7 mouse cellular contexts compared by ENCODE assay signal in genomic region chr7:72239782-72240493, GRCm38 (mm10).
DNase-seq lines count a peak whose midpoint lies in the region; ATAC-seq and TF ChIP-seq lines count a peak whose summit lies in the region.

No protein-coding gene starts in this region.

- TF ChIP-seq POLR2A in MEL (IDR thresholded peaks at IDR 0.05; ENCODE audit: control insufficient read depth in 1 of 2, insufficient read depth in 1 of 2, low read depth in 1 of 2, low read length in 2 of 2, poor library complexity in 1 of 2): no peak

- peak; percentile 61 for TF ChIP-seq RAD21 in MEL (IDR thresholded peaks at IDR 0.05; ENCODE audit: low read depth, low read length)

- H3K4me2 ChIP-seq in midbrain, embryonic 11.5 days: no peak overlapping the region
- no peak overlapping the region for H3K4me2 ChIP-seq in midbrain, embryonic 13.5 days (replicated peaks)
- no peak overlapping the region for H3K4me2 ChIP-seq in hindbrain, embryonic 11.5 days (replicated peaks; ENCODE audit: low read depth, low read length)

- no peak for TF ChIP-seq EP300 in MEL (IDR thresholded peaks at IDR 0.05; ENCODE audit: low read depth in 1 of 2, low read length in 2 of 2)

- no peaks in the 10 kb centered on the region for H3K27me3 ChIP-seq in midbrain, embryonic 11.5 days (ENCODE audit: control insufficient read depth, insufficient read depth, low read length)
- no peaks in the 10 kb centered on the region for H3K27me3 ChIP-seq in midbrain, embryonic 13.5 days
- H3K27me3 ChIP-seq in MEL (ENCODE audit: control insufficient read depth in 1 of 2, insufficient read depth in 2 of 2, low read length in 2 of 2): no peaks in the 10 kb centered on the region
- H3K27me3 ChIP-seq in hindbrain, embryonic 11.5 days (ENCODE audit: control insufficient read depth, insufficient read depth, low read length): no peaks in the 10 kb centered on the region

- H3K36me3 ChIP-seq in midbrain, embryonic 11.5 days (ENCODE audit: control insufficient read depth, insufficient read depth, low read length): no peaks in the 10 kb centered on the region
- H3K36me3 ChIP-seq in midbrain, embryonic 13.5 days: no peaks in the 10 kb centered on the region
- no peaks in the 10 kb centered on the region for H3K36me3 ChIP-seq in MEL (ENCODE audit: control insufficient read depth in 1 of 2, insufficient read depth in 2 of 2, low read length in 2 of 2)
- H3K36me3 ChIP-seq in hindbrain, embryonic 11.5 days (ENCODE audit: control insufficient read depth, insufficient read depth, low read length): no peaks in the 10 kb centered on the region

- no peak overlapping the region for H3K4me3 ChIP-seq in midbrain, embryonic 11.5 days (ENCODE audit: low read depth, low read length)
- no peak overlapping the region for H3K4me3 ChIP-seq in midbrain, embryonic 13.5 days (replicated peaks)
- H3K4me3 ChIP-seq in MEL (ENCODE audit: control insufficient read depth in 1 of 2, insufficient read depth in 1 of 2, low read depth in 2 of 2, low read length in 2 of 2): no peak overlapping the region
- H3K4me3 ChIP-seq in hindbrain, embryonic 11.5 days (ENCODE audit: low read depth, low read length): no peak overlapping the region

- 28% methylated on average over 3 of the region's 3 CpGs for WGBS in midbrain, embryonic 11.5 days
- 33% methylated on average over 3 of the region's 3 CpGs for WGBS in midbrain, embryonic 13.5 days
- whole genome bisulfite sequencing in hindbrain, embryonic 11.5 days: 34% methylated on average over 3 of the region's 3 CpGs

- no peak overlapping the region for H3K9ac ChIP-seq in midbrain, embryonic 11.5 days (ENCODE audit: low read length)
- no peak overlapping the region for H3K9ac ChIP-seq in midbrain, embryonic 13.5 days (replicated peaks)
- no peak overlapping the region for H3K9ac ChIP-seq in MEL (ENCODE audit: control insufficient read depth, low read depth, low read length, poor library complexity, severe bottlenecking)
- H3K9ac ChIP-seq in hindbrain, embryonic 11.5 days (ENCODE audit: low read depth, low read length): no peak overlapping the region

- intact Hi-C loops in left cerebral cortex, postnatal 14 days (cut with DNase I): loop anchor here (1.0 kb wide), 1 partner anchor 122 kb away; no protein-coding TSS in a partner anchor

- ATAC-seq in midbrain, embryonic 11.5 days (ENCODE audit: low FRiP score): peak; percentile 33; the same call in 1 of the 2 replicates
- no peak for ATAC-seq in midbrain, embryonic 13.5 days
- no peak for ATAC-seq in hindbrain, embryonic 11.5 days (ENCODE audit: low FRiP score)
- ATAC-seq in neutrophil, adult 5-6 weeks (ENCODE audit: extremely low read depth, insufficient number of reproducible peaks, low FRiP score, poor library complexity, severe bottlenecking): peak; percentile 91

- peak; percentile 93 for DNase-seq in midbrain, embryonic 11.5 days (ENCODE audit: low spot score, missing footprints)
- peak; percentile 35 for DNase-seq in MEL (ENCODE audit: low read depth, low spot score)
- DNase-seq in cerebellum, postnatal 36 days: peak; percentile 3 to 22
- DNase-seq in hindbrain, embryonic 11.5 days (ENCODE audit: low spot score): peak; percentile 75
- DNase-seq in left cerebral cortex, postnatal 14 days (ENCODE audit: low spot score in 2 of 2): peak; percentile 71 to 72

- no peaks in the 10 kb centered on the region for H3K79me2 ChIP-seq in MEL (ENCODE audit: control insufficient read depth, insufficient read depth, low read length, poor library complexity)

- H3K4me1 ChIP-seq in midbrain, embryonic 11.5 days (ENCODE audit: control insufficient read depth, insufficient read depth, low read length): no peaks in the 10 kb centered on the region
- H3K4me1 ChIP-seq in midbrain, embryonic 13.5 days (replicated peaks): no peaks in the 10 kb centered on the region
- H3K4me1 ChIP-seq in MEL (ENCODE audit: control insufficient read depth in 1 of 2, insufficient read depth in 2 of 2, low read length in 2 of 2): no peaks in the 10 kb centered on the region
- no peaks in the 10 kb centered on the region for H3K4me1 ChIP-seq in hindbrain, embryonic 11.5 days (replicated peaks; ENCODE audit: control insufficient read depth, insufficient read depth, low read length)

- no peak overlapping the region for H3K27ac ChIP-seq in midbrain, embryonic 11.5 days (ENCODE audit: low read depth, low read length)
- H3K27ac ChIP-seq in midbrain, embryonic 13.5 days: no peak overlapping the region
- no peak overlapping the region for H3K27ac ChIP-seq in MEL (ENCODE audit: control insufficient read depth, low read depth, low read length)
- no peak overlapping the region for H3K27ac ChIP-seq in hindbrain, embryonic 11.5 days (ENCODE audit: low read depth, low read length)

- H3K9me3 ChIP-seq in midbrain, embryonic 11.5 days (ENCODE audit: control insufficient read depth, low read length): no peaks in the 10 kb centered on the region
- H3K9me3 ChIP-seq in midbrain, embryonic 13.5 days: no peaks in the 10 kb centered on the region
- no peaks in the 10 kb centered on the region for H3K9me3 ChIP-seq in MEL (replicated peaks; ENCODE audit: insufficient read depth, low read length)
- H3K9me3 ChIP-seq in hindbrain, embryonic 11.5 days (ENCODE audit: control insufficient read depth, low read length): no peaks in the 10 kb centered on the region

- TF ChIP-seq CTCF in MEL (IDR thresholded peaks at IDR 0.05 in 2 of 3, conservative IDR thresholded peaks at IDR 0.05 in 1 of 3; ENCODE audit: control insufficient read depth in 1 of 3, insufficient read depth in 1 of 3, low read depth in 2 of 3, low read length in 3 of 3, poor library complexity in 1 of 3, severe bottlenecking in 1 of 3): peak; percentile 48 to 86 (median 56)

TF ChIP-seq in MEL, 35 proteins besides CTCF, POLR2A, EP300 and RAD21:
- no peak for TF ChIP-seq MAX (IDR thresholded peaks at IDR 0.05; ENCODE audit: low read length)
- peak; percentile 55 for TF ChIP-seq SMC3 (IDR thresholded peaks at IDR 0.05; ENCODE audit: low read depth, low read length)
- TF ChIP-seq MYB (IDR thresholded peaks at IDR 0.05; ENCODE audit: low read depth, low read length): no peak

Comparison
In these comparisons a context has a peak if more than half of its experiments do, and no peak if none do; other contexts are left out.
1. ATAC-seq: peak in midbrain, embryonic 11.5 days (single experiment) and neutrophil, adult 5-6 weeks (single experiment); none in midbrain, embryonic 13.5 days (single experiment) and hindbrain, embryonic 11.5 days (single experiment).
2. DNase-seq: peak in every context shown above with its lines; median percentile 93 in midbrain, embryonic 11.5 days; 75 in hindbrain, embryonic 11.5 days; 72 in left cerebral cortex, postnatal 14 days; 35 in MEL; 12 in cerebellum, postnatal 36 days.